Mouse (Mus musculus) embryonic fibroblast, embryonic 13.5 days (primary cell): ENCODE results near the gene Ipp. TPM values are rescaled to one million over a fixed set of nuclear protein-coding genes. Genes with fewer than 3 reads are reported as not detected.

Experiments
- H3K27ac ChIP-seq: 2 replicates; pipeline ENCODE4 v1.5.1; 2012; ENCODE audit warnings: low read length, control low read depth, inconsistent platforms; ENCODE audit not compliant: insufficient read depth
- H3K4me1 ChIP-seq: 2 replicates; pipeline ENCODE4 v1.6.1; 2011; ENCODE audit warnings: low read length; ENCODE audit not compliant: control insufficient read depth, insufficient read depth
- H3K4me3 ChIP-seq: 2 replicates; pipeline ENCODE4 v1.5.1; 2011; ENCODE audit warnings: mild to moderate bottlenecking, control low read depth, low read length; ENCODE audit not compliant: insufficient read depth
- CTCF ChIP-seq: IDR thresholded peaks from 2 replicates; pipeline ENCODE4 v1.5.1; 2011; ENCODE audit warnings: mild to moderate bottlenecking, control low read depth, low read length, moderate library complexity, borderline replicate concordance; ENCODE audit not compliant: insufficient read depth
- POLR2A ChIP-seq: IDR thresholded peaks from 2 replicates; pipeline ENCODE4 v1.6.1; 2011; ENCODE audit warnings: low read depth, mild to moderate bottlenecking, control low read depth, low read length, moderate library complexity
- polyA plus RNA-seq: library from polyadenylated mRNA; stranded (reverse); fragments of >200 nt; gene quantifications from 2 replicates; pipeline ENCODE4 v1.2.4, GENCODE M21; 2011; ENCODE audit warnings: low read depth; ENCODE audit not compliant: missing spikeins, insufficient read length

Gene Ipp
- polyA plus RNA-seq, 1 experiment, result 9.1 TPM

- Histone ChIP-seq H3K4me3 (no peak overlapping the region), H3K27ac (no peak overlapping the region), H3K4me1 (peaks cover 2% of the 10 kb centered on the region)
- TF ChIP-seq POLR2A (no peak), CTCF (no peak)
Measured at GRCm38 (mm10) chr4:116493646-116494045, 13.7 kb upstream of the Ipp start.

- Histone ChIP-seq H3K4me1 (no peaks in the 10 kb centered on the region), H3K27ac (no peak overlapping the region), H3K4me3 (no peak overlapping the region)
- TF ChIP-seq CTCF, result no peak
- no peak for TF ChIP-seq POLR2A
Measured at GRCm38 (mm10) chr4:116499978-116500377, 7.4 kb upstream of the Ipp start.

GRCm38 (mm10) chr4:116506886-116507424 is 394 bp upstream of the Ipp start:
- no peak overlapping the region for H3K27ac ChIP-seq
- TF ChIP-seq POLR2A (no peak), CTCF (no peak)
- H3K4me1 ChIP-seq, result no peaks in the 10 kb centered on the region
- H3K4me3 ChIP-seq, result peak overlapping the region; percentile 41

DNA sequence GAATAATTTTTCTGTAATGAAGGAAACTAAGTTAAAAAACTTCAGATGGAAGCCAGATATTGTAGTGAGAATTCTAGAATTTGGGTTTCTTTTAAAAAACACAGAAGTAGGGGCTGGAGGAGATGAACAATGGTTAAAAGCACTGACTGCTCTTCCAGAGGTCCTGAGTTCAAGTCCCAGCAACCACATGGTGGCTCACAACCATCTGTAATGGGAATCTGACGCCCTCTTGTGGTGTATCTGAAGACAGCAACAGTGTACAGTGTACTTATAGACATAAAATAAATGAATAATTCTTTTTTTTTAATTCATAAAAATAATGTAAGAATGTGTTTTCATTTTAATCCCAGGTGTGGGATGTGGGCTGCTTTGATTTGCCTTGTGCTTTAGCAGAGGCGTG is 23.8 kb downstream of the Ipp start:
- Histone ChIP-seq H3K27ac (no peak overlapping the region), H3K4me1 (no peaks in the 10 kb centered on the region), H3K4me3 (no peak overlapping the region)
- TF ChIP-seq POLR2A (no peak), CTCF (no peak)

GRCm38 (mm10) chr4:116536351-116536750 is 29.0 kb downstream of the Ipp start:
- TF ChIP-seq CTCF (no peak), POLR2A (no peak)
- H3K27ac ChIP-seq, result no peak overlapping the region
- no peak overlapping the region for H3K4me3 ChIP-seq
- H3K4me1 ChIP-seq, result no peaks in the 10 kb centered on the region

GRCm38 (mm10) chr4:116537737-116538136 is 30.4 kb downstream of the Ipp start:
- Histone ChIP-seq H3K4me3 (no peak overlapping the region), H3K27ac (no peak overlapping the region), H3K4me1 (no peaks in the 10 kb centered on the region)
- TF ChIP-seq CTCF (no peak), POLR2A (no peak)

DNA sequence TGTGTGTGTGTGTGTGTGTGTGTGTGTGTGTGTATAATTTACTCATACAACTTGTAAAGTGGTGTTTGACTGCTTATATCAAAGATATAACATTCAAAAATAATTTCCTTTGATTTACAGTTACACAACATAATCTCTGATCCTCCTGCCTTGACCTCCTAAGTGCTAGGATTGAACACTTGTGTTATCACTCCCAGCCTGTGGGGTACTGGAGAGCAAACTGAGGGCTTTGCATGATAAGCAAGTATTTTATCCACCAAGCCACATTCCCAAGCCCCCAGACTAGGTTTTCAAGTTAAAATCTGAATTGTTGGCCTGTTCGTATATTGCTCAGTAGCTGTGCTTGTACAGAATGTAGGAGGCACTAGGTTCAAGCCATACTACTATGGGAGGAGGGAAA is 43.1 kb downstream of the Ipp start:
- no peak overlapping the region for H3K27ac ChIP-seq
- H3K4me1 ChIP-seq, result no peaks in the 10 kb centered on the region

DNA sequence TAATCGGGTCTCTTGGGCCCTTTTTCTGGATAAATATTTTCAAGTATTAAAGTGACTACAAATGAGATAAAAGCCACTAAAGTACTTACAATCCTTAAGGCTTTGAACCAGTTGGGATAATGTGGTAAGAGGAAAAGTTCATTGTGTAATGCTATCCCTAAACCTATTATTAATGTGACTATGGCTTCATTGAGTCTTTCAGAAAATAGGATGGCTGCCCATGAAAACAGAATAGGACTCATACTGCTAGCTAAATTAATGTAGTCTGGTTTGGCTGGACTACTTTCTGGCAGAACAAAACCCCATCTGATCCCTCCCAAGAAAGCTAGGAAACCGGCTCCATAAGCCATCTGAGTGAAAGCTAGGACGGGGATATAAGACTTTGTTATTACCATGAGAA is 45.7 kb downstream of the Ipp start:
- no peak for TF ChIP-seq POLR2A
- no peak for TF ChIP-seq CTCF
- H3K4me1 ChIP-seq, result no peaks in the 10 kb centered on the region
- no peak overlapping the region for H3K27ac ChIP-seq
- no peak overlapping the region for H3K4me3 ChIP-seq

More for the DNA sequence above, 43.1 kb downstream of the Ipp start:
- no peak overlapping the region for H3K4me3 ChIP-seq
- no peak for TF ChIP-seq CTCF
- no peak for TF ChIP-seq POLR2A

DNA sequence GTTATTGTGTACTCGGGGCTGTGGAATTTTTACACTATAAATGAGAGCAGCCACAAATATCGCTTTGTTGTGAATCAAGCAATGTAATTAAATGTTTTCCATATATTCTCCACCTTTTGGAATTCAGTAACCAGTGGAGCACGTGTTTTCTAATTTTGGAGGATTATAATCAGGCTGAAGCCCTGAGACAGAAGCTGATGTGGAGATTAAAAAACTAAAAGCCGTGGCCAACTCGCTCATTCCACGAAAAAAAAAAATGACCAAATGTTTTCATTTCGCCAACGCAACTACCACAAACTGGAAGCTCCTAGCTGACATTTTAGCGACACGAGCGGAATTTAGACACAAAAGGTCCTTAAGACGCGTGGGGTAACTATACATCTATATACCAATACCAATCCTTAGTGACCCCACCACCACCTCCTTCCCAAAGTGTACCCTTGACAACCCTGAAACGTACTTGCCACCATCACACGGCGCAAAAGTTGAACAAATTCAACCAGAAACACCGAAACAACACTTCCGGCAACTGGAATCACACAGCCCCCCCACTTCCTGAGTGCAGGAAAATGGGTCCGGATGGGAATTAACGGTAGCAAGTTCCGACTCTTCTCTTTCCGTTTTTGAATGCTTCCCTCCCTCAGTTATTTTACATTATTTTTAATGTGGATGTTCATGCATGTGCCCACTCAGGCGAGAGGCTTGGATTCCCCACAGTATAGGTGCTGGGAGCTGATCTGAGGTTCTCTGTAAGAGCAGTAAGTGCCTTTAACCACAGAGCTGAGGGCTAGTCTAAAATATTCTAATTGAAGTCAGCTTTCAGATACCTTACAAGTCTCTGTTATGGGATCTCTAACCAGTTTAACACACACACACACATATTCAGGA is 48.3 kb downstream of the Ipp start, which contains the start of gene Tmem69:
Gene Tmem69 (minus strand): TSS at position 524 of the 888 bp plus-strand sequence.
- Histone ChIP-seq H3K27ac (peak within 1 kb of the TSS; percentile 90), H3K4me3 (peak within 1 kb of the TSS; percentile 78), H3K4me1 (no peaks in the 10 kb centered on the region)
- TF ChIP-seq CTCF, result no peak
- peak; percentile 85 for TF ChIP-seq POLR2A
